Mouse (Mus musculus): ENCODE measurements at regions not wholly inside any gene's neighbourhood (a gene's known extent, or its start where the extent isn't known, plus 50 kb on each side); places are given as distances from the start of the nearest gene placed in this dataset.
A peak's percentile ranks its signal among the peaks of the same experiment; 100 is the strongest.

GRCm38 (mm10) chr5:91456924-91457323, 54.1 kb upstream of the Btc start:
- no peak for DNase-seq

DNA sequence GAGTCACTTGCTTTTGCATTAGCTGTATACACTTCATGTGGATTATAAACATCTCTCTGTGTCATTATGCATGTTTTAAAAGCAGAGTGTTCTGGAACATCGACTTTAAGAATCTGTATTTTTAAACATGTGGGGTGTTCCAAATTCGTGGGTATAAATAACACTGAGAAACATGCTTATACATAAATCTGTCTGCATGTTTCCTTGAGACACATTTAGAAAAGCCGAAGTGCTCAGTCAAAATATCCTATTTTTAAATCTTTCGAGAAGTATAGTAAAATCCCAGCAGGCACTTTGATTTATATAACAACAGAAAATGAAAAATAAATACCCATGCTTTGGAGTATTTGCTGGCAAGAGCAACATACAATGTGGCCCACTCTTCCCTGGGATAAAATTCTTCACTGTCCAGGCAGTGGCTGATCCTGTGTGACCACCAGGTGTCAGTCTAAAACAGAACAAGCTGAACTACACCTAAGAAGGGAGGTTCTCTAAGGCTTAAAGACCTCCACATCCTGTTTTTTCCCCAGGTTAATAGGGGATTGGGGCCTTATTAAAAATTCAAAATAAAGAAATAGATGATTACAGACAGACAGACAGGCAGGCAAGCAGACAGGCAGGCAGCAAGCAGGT, 52.4 kb upstream of the Parm1 start:
- DNase-seq, result peak; percentile 14

Measured in cerebellum, postnatal 36 days (tissue).